Mouse (Mus musculus) cerebellum, adult 2 months (tissue): ENCODE measurements around the gene Asic5. TPM values are rescaled to one million over a fixed set of nuclear protein-coding genes. Genes with fewer than 3 reads are reported as not detected.

Experiments used
- DNase-seq, 2 experiments: peaks; one replicate each; pipeline ENCODE4 v3.0.0; 2021
- H3K27ac ChIP-seq: fragments of 200-500 bp; 2 replicates; pipeline ENCODE4 v1.5.1; 2012; ENCODE audit warnings: low read length, control low read depth, inconsistent platforms; ENCODE audit not compliant: insufficient read depth
- H3K27me3 ChIP-seq: fragments of 200-500 bp; 2 replicates; pipeline ENCODE4 v1.6.1; 2012; ENCODE audit warnings: inconsistent platforms, mild to moderate bottlenecking, low read length, moderate library complexity; ENCODE audit not compliant: control insufficient read depth, insufficient read depth
- H3K4me1 ChIP-seq: fragments of 200-500 bp; 2 replicates; pipeline ENCODE4 v1.6.1; 2011; ENCODE audit warnings: low read length; ENCODE audit not compliant: control insufficient read depth, insufficient read depth
- H3K4me3 ChIP-seq: fragments of 200-500 bp; replicated peaks from 2 replicates; pipeline ENCODE3; 2011; ENCODE audit warnings: mild to moderate bottlenecking, low read depth, low read length, control low read depth; ENCODE audit not compliant: insufficient read depth
- CTCF ChIP-seq: fragments of 200-500 bp; IDR thresholded peaks from 2 replicates; pipeline ENCODE4 v1.5.1; 2011; ENCODE audit warnings: low read depth, mild to moderate bottlenecking, control low read depth, low read length, moderate library complexity, borderline replicate concordance; ENCODE audit not compliant: insufficient read depth
- POLR2A ChIP-seq: fragments of 200-500 bp; IDR thresholded peaks from 2 replicates; pipeline ENCODE4 v1.6.1; 2011; ENCODE audit warnings: low read length, control low read depth, borderline replicate concordance; ENCODE audit not compliant: insufficient read depth
- WGBS: fragments of 180-500 bp; shearing (Covaris S2); methylation state at CpG from one replicate; pipeline ENCODE4 v1.1.7; 2018; 5-methylcytosine and 5-hydroxymethylcytosine counted together
- polyA plus RNA-seq: library from polyadenylated mRNA; depleted of rRNA; stranded (reverse); fragments of >200 nt; gene quantifications from 2 replicates; pipeline ENCODE4 v1.2.3, GENCODE M21; 2012; rRNA removed

Gene Asic5
- polyA plus RNA-seq, 1 experiment = not detected

DNA sequence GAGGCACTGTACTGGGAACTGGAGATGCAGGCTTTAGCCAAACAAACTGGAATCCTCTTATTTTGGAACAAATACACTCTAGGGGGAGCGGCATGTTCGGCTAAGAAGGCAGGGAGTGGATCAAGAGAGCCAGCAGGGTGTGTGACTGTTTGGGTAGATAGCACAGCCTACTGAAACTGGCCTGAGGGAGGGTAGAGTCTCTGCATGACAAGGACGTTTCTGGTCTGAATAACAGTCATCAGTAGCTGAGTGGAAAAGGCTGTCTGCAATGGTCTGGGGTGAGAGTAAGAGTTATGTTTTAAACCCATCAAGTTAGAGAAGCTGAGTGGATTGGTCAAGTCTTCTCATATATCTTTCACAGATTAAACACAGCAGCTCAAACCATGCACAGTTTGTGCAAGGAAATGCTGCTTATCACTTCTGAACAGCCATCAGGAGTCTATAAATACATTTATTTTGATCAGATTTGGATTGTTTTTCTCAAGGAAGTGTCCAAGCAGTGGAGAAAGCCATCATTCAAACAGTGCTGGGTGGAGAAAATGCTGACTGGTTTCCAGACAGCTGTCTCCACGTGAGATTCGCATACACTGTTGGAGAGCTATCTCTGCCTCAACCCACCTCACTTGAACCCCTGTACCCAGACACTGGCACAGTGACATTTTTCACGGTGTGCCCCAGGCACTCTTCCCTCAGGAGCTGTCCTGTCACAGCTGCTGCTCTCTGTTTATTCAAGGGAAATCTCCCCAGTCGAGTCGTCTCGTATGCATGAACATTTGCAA, 79.5 kb downstream of the Asic5 start:
- H3K4me3 ChIP-seq = no peak overlapping the region
- H3K27me3 ChIP-seq = no peaks in the 10 kb centered on the region
- H3K27ac ChIP-seq = no peak overlapping the region
- no peak for TF ChIP-seq CTCF
- TF ChIP-seq POLR2A = no peak
- no peak for DNase-seq
- whole genome bisulfite sequencing = 32% methylated on average over 9 of the region's 9 CpGs
- H3K4me1 ChIP-seq = no peaks in the 10 kb centered on the region

DNA sequence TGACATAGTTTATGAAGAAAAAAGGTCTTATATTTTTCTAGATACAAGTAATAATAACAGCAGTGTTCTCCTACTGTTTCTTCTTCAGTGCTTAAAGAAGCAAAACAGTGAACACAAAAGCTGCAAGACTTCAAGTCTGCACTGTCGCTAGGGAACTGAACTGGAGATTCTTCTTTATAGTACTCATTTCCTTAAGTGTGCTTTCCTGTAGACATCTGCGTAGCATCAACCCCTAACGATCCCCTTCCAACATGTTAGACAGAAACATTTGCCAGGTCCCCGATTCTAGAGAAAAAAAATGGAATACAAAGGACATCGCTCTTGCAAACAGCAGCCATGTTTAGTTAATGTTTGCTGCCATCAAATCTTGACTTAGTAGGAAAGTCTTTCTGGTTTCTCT, 85.7 kb downstream of the Asic5 start:
- 88% methylated on average over 5 of the region's 5 CpGs for WGBS
- Histone ChIP-seq H3K27ac (no peak overlapping the region), H3K4me1 (no peaks in the 10 kb centered on the region), H3K4me3 (no peak overlapping the region), H3K27me3 (no peaks in the 10 kb centered on the region)
- DNase-seq = no peak
- no peak for TF ChIP-seq CTCF
- TF ChIP-seq POLR2A = no peak

Other genes with a start within 250 kb of the Asic5 start
- 18.9 and 19.4 TPM in 2 replicates for gene Ctso, start 49.7 kb upstream of the Asic5 start, polyA plus RNA-seq
- gene Tdo2, start 6.1 kb upstream of the Asic5 start, polyA plus RNA-seq = 3.2 and 5.1 TPM in 2 replicates
- gene Gucy1b1, start 92.4 kb downstream of the Asic5 start, polyA plus RNA-seq = 51.7 and 58.1 TPM in 2 replicates
- 24.2 and 25.2 TPM in 2 replicates for gene Gucy1a1, start 163.5 kb downstream of the Asic5 start, polyA plus RNA-seq